19 mouse cellular contexts compared by ENCODE assay signal in the genomic region with DNA sequence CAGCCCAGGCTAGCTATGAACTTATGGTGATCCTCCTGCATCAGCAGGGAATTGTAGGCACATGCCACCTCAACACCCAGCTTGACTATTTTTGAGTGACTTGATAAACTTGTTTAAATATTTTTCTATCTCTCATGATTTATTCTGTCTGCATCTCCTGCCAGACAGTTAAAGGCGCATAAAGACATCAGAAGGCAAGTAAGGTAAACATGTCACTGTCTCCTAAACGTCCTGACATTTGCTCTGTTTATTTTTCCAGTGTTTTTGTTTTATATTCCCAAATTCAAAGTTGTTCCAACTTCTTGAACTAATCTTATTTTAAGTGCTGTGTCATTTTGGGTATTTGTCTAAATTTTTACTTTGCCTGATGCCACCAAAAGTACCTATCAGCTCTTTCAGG.
"Had no signal": no experiment of that assay in that cellular context is flagged by ENCODE, and none has a peak within 500 bp of the region (broad histone marks: within the 10 kb centered on the region; RNA-seq: fewer than 3 reads in every experiment).

No protein-coding gene starts in this region.

- H3K27me3 ChIP-seq: limb, embryonic 15.5 days; midbrain, embryonic 12.5 days; neural tube, embryonic 13.5 days; neural tube, embryonic 15.5 days had no signal

- H3K4me3 ChIP-seq: limb, embryonic 15.5 days; midbrain, embryonic 10.5 days; midbrain, embryonic 12.5 days; myocyte; neural tube, embryonic 13.5 days; neural tube, embryonic 15.5 days had no signal

- H3K4me2 ChIP-seq: limb, embryonic 15.5 days; liver, embryonic 11.5 days; midbrain, embryonic 12.5 days; neural tube, embryonic 13.5 days; neural tube, embryonic 15.5 days had no signal

- H3K27ac ChIP-seq: limb, embryonic 15.5 days; liver, embryonic 14.5 days; midbrain, embryonic 10.5 days; midbrain, embryonic 12.5 days; neural tube, embryonic 13.5 days; neural tube, embryonic 15.5 days had no signal

- H3K36me3 ChIP-seq: limb, embryonic 15.5 days; midbrain, embryonic 10.5 days; midbrain, embryonic 12.5 days; neural tube, embryonic 13.5 days; neural tube, embryonic 15.5 days had no signal

- DNase-seq: lung, adult 18-20 months; midbrain, embryonic 14.5 days; retina, postnatal 1 day; right cerebral cortex, adult 18-20 months; right cerebral cortex, postnatal 25 days; right cerebral cortex, postnatal 4 days; spleen, adult 18-20 months; thymus, adult 18-20 months; thymus, postnatal 14 days; thymus, postnatal 36 days had no signal

- ATAC-seq: midbrain, embryonic 16.5 days had no signal

- H3K9me3 ChIP-seq: limb, embryonic 15.5 days; midbrain, embryonic 10.5 days; midbrain, embryonic 12.5 days; neural tube, embryonic 13.5 days; neural tube, embryonic 15.5 days had no signal

- H3K4me1 ChIP-seq: limb, embryonic 15.5 days; midbrain, embryonic 12.5 days; neural tube, embryonic 13.5 days; neural tube, embryonic 15.5 days had no signal

- H3K9ac ChIP-seq: limb, embryonic 15.5 days; liver, embryonic 14.5 days; midbrain, embryonic 12.5 days; neural tube, embryonic 13.5 days; neural tube, embryonic 15.5 days had no signal
